Mouse (Mus musculus) myocyte (in vitro differentiated cells): Measurements from ENCODE around the gene Kif21a.

ENCODE experiments used
- CEBPB ChIP-seq: IDR thresholded peaks from 2 replicates; pipeline ENCODE4 v1.6.1; 2011; ENCODE audit warnings: mild to moderate bottlenecking, moderate library complexity; ENCODE audit not compliant: poor library complexity, insufficient read depth, severe bottlenecking
- E2F4 ChIP-seq: IDR thresholded peaks from one replicate; pipeline ENCODE4 v1.6.1; 2011; ENCODE audit warnings: mild to moderate bottlenecking, control low read depth, moderate library complexity; ENCODE audit not compliant: insufficient read depth
- MAX ChIP-seq: IDR thresholded peaks from one replicate; pipeline ENCODE4 v1.6.1; 2011; ENCODE audit warnings: low read depth, mild to moderate bottlenecking, control low read depth
- MYOD1 ChIP-seq, 3 experiments: IDR thresholded peaks; one replicate each; pipeline ENCODE4 v1.6.1; 2011; ENCODE audit warnings: control low read depth in 2 of 3, low read depth in 2 of 3, mild to moderate bottlenecking in 2 of 3, moderate library complexity in 1 of 3; ENCODE audit not compliant: insufficient read length in 2 of 3, control insufficient read depth in 1 of 3
- MYOG ChIP-seq, 3 experiments: IDR thresholded peaks; one replicate each; pipeline ENCODE4 v1.6.1; 2011; ENCODE audit warnings: control low read depth in 2 of 3, low read depth in 2 of 3, mild to moderate bottlenecking in 2 of 3; ENCODE audit not compliant: insufficient read length in 2 of 3, control insufficient read depth in 1 of 3, insufficient read depth in 1 of 3
- POLR2A ChIP-seq: IDR thresholded peaks from one replicate; pipeline ENCODE4 v1.6.1; 2011; ENCODE audit warnings: low read depth, mild to moderate bottlenecking, control low read depth, moderate library complexity; ENCODE audit not compliant: insufficient read length
- POLR2AphosphoS2 ChIP-seq: IDR thresholded peaks from one replicate; pipeline ENCODE4 v1.6.1; 2011; ENCODE audit warnings: low read depth, control low read depth; ENCODE audit not compliant: insufficient read length
- REST ChIP-seq: IDR thresholded peaks from one replicate; pipeline ENCODE4 v1.6.1; 2011; ENCODE audit warnings: mild to moderate bottlenecking, control low read depth, moderate library complexity; ENCODE audit not compliant: insufficient read depth, insufficient read length
- SRF ChIP-seq: IDR thresholded peaks from one replicate; pipeline ENCODE4 v1.6.1; 2011; ENCODE audit warnings: low read depth; ENCODE audit not compliant: control insufficient read depth, insufficient read length
- TCF12 ChIP-seq: IDR thresholded peaks from one replicate; pipeline ENCODE4 v1.6.1; 2011; ENCODE audit warnings: mild to moderate bottlenecking, control low read depth; ENCODE audit not compliant: poor library complexity, insufficient read depth, severe bottlenecking
- TCF3 ChIP-seq: IDR thresholded peaks from one replicate; pipeline ENCODE4 v1.6.1; 2011; ENCODE audit warnings: low read depth, control low read depth; ENCODE audit not compliant: insufficient read length
- USF1 ChIP-seq: IDR thresholded peaks from one replicate; pipeline ENCODE4 v1.6.1; 2011; ENCODE audit warnings: low read depth, mild to moderate bottlenecking, control low read depth, moderate library complexity

DNA sequence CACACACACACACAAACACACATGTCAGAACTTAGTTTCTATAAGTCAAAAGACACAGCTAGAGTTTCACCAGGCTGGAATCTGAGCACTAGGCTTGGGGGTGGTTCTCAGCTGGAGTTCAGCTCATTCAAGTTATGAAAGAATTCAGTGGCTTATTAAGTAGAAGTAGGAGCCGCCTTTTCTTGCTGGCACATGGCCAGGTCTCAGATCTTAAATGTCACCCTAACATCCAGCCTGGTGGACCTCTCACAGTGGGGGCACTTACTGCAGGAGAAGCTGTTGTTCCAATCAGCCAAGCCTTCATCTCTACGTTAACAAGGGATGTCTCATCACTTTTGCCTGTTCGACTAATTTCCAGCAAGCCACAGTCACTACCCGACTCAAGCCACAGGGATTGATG lies 39.5 kb downstream of the Kif21a start:
- no peak for TF ChIP-seq POLR2A
- TF ChIP-seq USF1, result no peak
- no peak for TF ChIP-seq CEBPB
- no peak for TF ChIP-seq MAX
- no peak for TF ChIP-seq E2F4
- no peak for TF ChIP-seq MYOG (IDR thresholded peaks at IDR 0.05; ENCODE audit: control insufficient read depth in 1 of 3, insufficient read depth in 1 of 3, insufficient read length in 2 of 3, low read depth in 2 of 3)
- no peak for TF ChIP-seq TCF12
- no peak for TF ChIP-seq POLR2AphosphoS2
- TF ChIP-seq MYOD1 (IDR thresholded peaks at IDR 0.05; ENCODE audit: control insufficient read depth in 1 of 3, insufficient read length in 2 of 3, low read depth in 2 of 3), result no peak
- no peak for TF ChIP-seq TCF3
- no peak for TF ChIP-seq REST
- TF ChIP-seq SRF, result no peak
